ENCODE assay signal across 21 mouse cellular contexts in genomic region chr19:40601870-40602269, GRCm38 (mm10).
"Had no signal": no experiment of that assay in that cellular context is flagged by ENCODE, and none has a peak within 500 bp of the region (broad histone marks: within the 10 kb centered on the region; RNA-seq: fewer than 3 reads in every experiment).

No protein-coding gene starts in this region.

- ATAC-seq: intestine, embryonic 15.5 days; midbrain, embryonic 13.5 days; midbrain, embryonic 16.5 days had no signal

- H3K27ac ChIP-seq: intestine, embryonic 15.5 days; kidney, embryonic 15.5 days; limb, embryonic 10.5 days; limb, embryonic 13.5 days; lung, embryonic 15.5 days; midbrain, embryonic 10.5 days; midbrain, embryonic 13.5 days; neural tube, embryonic 13.5 days had no signal

- H3K4me3 ChIP-seq: intestine, embryonic 15.5 days; kidney, embryonic 15.5 days; limb, embryonic 10.5 days; limb, embryonic 13.5 days; lung, embryonic 15.5 days; midbrain, embryonic 10.5 days; midbrain, embryonic 13.5 days; myocyte; neural tube, embryonic 13.5 days had no signal

- H3K4me2 ChIP-seq: intestine, embryonic 15.5 days; kidney, embryonic 15.5 days; limb, embryonic 13.5 days; lung, embryonic 15.5 days; midbrain, embryonic 13.5 days; neural tube, embryonic 13.5 days had no signal

- DNase-seq: kidney, adult 11 months; kidney, adult 8-10 months; kidney, postnatal 10 days; kidney, postnatal 36 days; layer of hippocampus, postnatal 36 days; lung, adult 18-20 months; lung, postnatal 10 days; lung, postnatal 4 days; retina, postnatal 1 day; thymus, adult 18-20 months; thymus, postnatal 36 days had no signal

- H3K9me3 ChIP-seq: intestine, embryonic 15.5 days; kidney, embryonic 15.5 days; limb, embryonic 10.5 days; limb, embryonic 13.5 days; lung, embryonic 15.5 days; midbrain, embryonic 10.5 days; midbrain, embryonic 13.5 days; neural tube, embryonic 13.5 days had no signal

- H3K27me3 ChIP-seq: intestine, embryonic 15.5 days; kidney, embryonic 15.5 days; limb, embryonic 13.5 days; lung, embryonic 15.5 days; midbrain, embryonic 13.5 days; neural tube, embryonic 13.5 days had no signal

- H3K4me1 ChIP-seq: intestine, embryonic 15.5 days; kidney, embryonic 15.5 days; limb, embryonic 10.5 days; limb, embryonic 13.5 days; lung, embryonic 15.5 days; midbrain, embryonic 10.5 days; midbrain, embryonic 13.5 days; neural tube, embryonic 13.5 days had no signal

- H3K9ac ChIP-seq: intestine, embryonic 15.5 days; kidney, embryonic 15.5 days; limb, embryonic 13.5 days; lung, embryonic 15.5 days; midbrain, embryonic 13.5 days; neural tube, embryonic 13.5 days had no signal
